Mouse (Mus musculus) 3T3-L1 (cell line): Measurements from ENCODE around the gene Ces1c.

Experiments
- DNase-seq: peaks from one replicate; pipeline ENCODE4 v3.0.0-alpha.2; 2015; ENCODE audit warnings: low read depth, low spot score

Ces1c gene

DNA sequence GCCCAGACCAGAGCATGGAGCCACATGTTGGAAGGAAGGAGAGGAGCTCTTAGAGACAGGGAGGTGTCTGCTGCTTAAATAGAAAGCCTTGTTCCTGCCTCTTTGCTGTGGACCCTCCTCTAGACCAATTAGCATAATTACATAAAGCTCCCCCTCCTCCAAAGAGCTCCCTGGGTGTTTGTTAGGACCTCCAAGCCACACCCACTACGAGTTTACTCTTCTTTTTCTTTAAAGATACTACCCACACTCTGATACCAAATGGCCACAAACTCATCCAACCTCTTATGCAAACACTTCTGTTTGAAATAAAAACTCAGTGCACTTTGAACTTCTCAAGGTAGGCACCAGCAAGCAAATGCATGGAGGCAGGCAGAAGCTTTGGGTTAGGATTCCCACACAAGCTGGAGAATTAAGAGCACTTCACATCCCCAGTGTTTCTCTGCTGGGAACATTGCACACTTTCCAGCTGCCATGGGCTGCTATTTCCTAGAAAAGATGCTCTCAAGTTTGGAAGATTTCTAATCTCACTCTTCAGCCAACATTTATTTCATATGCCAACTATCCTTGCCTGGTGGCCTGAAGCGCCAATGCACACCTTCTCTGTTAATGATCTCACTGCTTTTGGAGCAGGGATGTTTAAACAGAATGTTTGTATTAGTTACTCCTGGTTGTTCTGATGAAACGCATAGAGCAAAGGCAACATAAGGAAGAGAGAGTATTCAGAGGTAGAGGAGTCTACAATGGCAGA, at the start of gene Ces1c:
TSS of gene Ces1c (minus strand) at position 51 of the 748 bp plus-strand sequence.
- no peak for DNase-seq

DNA sequence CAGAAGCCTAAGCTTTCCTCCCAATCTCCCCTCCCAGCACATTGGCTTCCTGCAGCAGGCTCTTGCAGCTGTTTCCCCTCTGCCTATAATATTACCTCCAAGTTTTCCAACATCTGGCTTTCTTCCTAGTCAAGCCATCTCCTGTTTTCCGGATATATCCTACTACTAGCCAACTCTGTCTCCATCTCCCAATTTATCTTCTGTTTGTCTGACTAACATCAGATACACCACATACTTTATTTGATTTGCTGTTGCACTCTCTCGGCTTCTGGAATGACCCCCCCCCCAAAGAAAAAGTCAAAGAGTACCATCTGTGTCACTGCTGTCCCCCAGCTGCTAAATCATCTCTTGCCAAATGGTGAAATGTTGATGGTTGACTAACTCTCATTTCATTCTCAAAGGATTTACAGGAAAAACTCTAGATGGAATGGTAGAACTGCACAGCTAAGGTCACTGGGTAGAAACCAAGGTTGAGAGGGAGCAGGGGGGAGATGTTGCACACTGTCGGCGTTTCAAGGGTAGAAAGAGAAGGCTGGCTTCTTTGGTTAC, 49.6 kb upstream of the Ces1c start:
- DNase-seq = no peak

DNA sequence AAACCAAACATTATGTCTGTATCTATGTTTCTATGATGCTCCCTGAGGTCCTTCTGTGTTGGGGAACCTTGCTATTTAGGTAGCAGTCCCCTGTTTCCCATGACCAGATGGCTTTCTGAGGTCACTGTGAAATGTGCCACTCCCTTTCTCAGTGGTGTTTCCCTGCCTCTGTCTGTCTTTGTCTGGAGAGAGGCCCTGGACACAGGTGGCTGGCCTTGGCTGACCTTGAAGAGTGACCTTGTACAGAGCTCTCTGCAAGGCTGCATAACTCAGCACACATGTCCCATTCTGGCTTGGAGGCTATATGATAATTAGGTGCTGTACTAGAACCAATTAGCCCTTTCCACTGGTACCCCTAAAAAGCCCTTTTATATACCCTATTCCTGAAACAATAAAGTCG, 45.5 kb upstream of the Ces1c start:
- DNase-seq = no peak

DNA sequence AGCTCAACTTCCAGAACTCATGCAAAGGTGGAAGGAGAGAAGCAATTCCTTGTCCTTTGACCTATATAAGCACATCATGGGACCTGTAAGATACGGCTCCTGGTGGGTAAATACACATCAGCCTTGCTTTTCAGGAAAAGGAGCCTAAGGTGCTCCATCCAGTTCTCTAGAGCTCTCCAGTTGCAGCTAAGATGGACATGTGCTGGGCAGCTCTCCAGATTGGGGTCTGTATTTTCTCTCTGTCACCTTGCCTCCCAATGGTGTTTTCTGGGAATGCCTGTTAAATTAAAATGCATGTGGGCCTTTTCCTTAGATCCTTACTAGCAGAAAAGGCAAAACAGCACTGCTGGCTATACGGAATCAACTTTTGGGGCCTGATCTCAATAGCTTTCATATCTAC, 43.5 kb upstream of the Ces1c start:
- DNase-seq = no peak

DNA sequence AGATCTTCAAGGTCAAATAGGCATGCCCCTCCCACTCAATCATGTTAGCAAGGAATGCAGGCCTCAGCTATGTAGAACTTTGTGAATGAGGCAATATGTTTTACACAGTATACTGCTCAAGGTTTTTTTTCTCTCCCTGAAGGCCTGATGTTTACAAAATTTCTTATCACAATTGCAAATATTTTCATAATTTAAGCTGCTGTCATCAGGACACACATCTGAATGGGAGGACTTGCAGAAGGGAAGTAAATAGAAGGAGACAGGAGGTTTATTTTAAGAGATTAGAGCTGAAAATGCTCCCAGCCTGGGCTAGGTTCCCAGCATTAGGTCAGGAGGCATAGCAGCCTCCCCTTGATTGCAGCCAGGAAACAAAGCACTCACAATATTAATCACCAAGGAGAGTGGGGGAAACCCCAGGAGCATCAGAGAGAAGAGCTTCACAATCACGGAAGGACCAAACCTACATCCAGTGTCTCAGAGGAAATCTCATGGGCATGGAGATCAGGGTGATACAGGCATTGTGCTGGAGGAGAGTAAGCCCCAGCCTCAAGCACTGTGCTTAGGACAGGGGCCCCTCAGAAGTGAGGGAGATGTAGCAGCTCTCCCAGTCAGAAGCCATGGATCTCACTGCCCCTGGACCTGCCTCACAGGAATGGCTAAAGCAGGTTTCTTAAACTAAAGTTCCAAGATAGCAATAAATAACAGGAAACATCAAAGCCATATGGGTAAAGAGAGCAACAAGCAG, 40.9 kb upstream of the Ces1c start:
- no peak for DNase-seq

DNA sequence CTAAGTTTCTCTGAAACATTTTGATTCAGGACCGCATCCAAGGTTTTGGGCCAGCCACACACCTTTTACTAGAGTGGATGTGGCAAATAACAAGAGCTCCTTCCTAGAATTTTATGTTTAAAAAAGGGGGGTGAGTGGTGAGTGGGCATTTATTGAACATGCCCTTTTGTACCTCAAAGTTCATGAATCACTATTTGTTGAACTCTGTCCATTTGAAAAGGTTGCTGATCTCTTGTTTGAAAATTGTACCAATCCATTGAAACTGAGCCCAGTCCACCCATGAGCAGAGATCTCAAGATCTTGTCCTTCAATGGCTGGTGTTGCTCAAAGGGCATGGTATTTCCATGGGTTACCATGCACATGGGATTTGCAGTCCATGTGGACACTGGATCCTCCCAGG, 32.3 kb upstream of the Ces1c start:
- DNase-seq = no peak

DNA sequence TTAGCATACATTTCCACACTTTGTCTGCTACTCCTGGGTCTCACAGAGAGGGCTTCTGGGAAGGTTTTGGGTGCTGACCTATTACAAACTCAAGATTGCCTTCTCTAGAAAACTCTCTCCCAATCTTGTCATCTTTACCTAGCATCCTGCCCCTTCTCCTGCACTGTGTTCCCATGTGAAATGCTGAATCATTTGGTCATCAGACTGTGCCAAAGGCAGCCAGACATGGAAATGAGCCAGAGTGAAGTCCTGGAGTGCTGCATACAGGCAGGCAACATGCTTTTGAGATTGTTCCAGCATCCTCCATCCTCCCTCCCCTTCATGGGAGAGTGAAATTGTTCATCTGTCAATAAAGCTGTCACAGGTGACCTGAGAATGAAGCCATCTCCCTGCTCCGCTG, 20.3 kb upstream of the Ces1c start:
- DNase-seq = peak; percentile 54

DNA sequence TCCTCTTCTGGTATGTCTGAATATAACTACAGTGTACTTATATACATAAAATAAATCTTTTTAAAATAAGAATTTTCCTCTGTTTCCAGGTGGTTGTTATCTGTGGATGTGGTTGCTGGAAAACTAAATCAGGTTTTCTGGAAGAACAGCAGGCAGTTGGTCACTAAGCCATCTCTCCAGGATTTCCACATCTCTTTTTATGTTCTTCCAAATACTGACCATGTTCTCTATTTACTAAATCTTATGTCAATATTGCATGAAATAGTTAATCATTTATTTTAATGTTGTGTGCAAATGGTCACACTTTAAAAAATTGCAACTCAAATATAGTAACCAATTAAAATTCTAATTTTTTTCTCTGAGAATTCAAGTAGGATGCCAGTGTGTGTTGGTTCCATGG, 16.2 kb upstream of the Ces1c start:
- DNase-seq = no peak

DNA sequence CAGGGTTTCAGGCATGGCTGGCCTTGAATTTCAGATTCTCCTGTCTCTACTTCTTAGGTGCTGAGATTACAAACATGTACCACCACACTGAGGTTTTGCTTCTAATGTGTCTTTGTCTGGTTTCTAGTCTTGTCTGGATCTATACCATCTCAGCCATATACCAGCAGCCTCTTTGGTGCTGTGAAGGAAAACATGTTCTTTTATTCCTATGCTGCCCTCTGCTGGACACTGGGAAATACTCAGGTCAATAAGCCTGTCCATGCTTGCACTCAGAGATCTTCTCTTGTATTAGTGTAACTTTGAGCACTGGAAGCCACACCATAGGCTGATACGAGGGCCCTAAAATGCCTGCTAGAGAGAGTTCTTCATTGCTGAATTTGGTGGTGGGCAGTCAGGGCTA, 9.6 kb upstream of the Ces1c start:
- DNase-seq = peak; percentile 87

DNA sequence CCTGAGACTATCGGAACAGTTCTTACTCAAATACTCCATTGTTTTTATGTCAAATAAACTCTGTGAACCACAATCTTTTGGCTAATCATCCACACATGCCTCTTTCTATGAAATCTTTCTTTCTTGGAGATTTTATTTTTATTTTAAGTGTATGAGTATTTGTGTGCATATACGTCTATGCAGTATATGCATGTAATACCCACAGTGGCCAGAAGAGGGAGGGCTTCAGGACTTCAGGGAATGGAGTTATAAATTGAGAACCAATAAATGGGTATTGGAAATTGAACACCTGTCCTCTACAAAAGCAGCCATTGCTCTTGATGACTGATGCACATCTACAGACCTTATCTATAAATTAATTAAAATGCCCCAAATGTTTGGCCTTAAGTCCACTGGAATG, 1.1 kb upstream of the Ces1c start:
- DNase-seq = no peak

DNA sequence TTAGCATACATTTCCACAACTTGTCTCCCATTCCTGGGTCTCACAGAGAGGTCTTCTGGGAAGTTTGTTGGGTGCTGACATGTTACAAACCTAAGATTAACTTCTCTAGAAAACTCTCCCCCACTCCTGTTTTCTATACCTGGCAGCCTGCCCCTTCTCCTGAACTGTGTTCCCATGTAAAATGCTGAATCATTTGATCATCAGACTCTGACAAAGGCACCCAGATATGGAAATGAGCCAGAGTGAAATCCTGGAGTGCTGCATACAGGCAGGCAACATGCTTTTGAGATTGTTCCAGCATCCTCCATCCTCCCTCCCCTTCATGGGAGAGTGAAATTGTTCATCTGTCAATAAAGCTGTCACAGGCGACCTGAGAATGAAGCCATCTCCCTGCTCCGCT, 4.6 kb downstream of the Ces1c start:
- no peak for DNase-seq

DNA sequence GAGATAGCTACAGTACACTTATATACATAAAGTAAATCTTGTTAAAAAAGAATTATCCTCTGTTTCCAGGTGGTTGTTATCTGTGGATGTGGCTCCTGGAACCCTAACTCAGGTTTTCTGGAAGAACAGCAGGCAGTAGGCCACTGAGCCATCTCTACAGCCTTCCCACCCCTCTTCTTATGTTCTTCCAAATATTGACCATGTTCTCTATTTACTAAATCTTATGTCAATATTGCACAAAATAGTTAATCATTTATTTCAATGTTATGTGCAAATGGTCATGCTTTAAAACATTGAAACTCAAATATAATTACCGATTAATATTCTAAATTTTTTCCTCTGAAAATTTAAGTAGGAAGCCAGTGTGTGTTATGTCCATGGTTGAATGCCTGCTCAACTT, 9.1 kb downstream of the Ces1c start:
- no peak for DNase-seq

DNA sequence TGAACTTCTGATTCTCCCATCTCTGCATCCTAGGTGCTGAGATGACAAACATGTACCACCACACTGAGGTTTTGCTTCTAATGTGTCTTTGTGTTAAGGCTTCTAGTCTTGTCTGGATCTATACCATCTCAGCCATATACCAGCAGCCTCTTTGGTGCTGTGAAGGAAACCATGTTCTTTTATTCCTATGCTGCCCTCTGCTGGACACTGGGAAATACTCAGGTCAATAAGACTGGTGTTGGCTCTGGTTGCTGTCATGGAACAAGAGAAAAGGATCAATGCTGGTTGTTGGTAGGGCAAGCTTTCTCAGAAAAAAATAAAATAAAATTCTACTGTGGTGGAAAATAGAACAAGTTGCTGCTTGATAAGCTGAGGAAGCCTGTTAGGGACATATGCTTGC, 35.7 kb downstream of the Ces1c start:
- peak; percentile 57 for DNase-seq

DNA sequence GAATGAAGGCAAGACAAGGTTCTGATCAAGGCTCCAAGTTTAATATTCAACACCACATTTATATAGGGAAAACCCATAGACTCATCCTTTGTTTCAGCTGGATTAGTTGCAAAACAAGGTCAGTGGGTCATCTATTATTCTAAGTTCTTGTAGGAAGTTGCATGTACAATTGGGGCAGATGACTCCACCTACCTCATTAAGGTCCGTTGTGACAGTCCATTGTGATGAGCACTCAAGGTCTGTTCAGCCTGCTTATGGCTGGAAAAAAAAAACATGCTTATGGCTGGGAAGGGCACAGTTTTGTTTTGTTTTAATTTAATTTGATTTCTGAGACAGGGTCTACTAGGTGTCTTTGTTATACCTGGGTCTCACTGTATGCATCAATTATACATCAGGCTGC, 39.8 kb downstream of the Ces1c start:
- no peak for DNase-seq

DNA sequence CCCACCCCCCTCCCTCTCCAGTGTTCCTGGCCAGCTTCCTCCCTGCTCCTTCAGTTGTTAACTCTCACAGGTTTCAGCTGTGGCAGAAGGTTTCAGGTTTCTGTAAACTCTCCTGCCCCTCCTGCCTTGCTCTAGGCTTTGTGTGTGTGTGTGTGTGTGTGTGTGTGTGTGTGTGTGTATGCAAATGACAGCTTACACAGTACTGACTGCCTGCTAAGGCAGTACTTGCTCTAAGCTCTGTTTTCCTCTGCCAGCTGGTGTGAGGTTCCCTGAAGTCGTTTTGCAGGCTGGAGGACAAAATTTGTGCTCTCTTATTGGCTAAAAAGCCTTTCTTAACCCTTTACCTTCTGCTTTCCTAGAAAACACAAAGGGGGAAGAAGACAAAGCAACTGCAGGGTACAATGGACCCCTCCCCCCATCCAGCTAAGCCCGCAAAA, 42.4 kb downstream of the Ces1c start:
- DNase-seq = no peak

DNA sequence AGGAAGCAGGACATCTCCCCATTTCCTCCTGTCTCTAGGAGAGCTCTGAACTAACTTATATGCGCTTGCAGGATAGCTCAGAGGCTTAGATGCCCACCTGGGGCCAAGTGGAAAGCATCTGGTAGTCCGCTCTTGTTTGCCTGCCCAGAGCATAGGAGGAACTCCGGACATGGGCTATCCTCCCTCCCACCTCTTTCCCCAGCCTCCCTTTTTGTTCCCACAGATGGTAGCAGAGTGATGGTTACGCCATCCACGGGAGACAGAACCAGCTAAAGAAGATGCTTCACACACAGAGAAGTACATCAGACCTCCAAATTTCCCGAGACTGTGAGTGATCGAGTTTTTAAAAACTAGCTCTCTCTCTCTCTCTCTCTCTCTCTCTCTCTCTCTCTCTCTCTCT, 42.9 kb downstream of the Ces1c start:
- DNase-seq = no peak

DNA sequence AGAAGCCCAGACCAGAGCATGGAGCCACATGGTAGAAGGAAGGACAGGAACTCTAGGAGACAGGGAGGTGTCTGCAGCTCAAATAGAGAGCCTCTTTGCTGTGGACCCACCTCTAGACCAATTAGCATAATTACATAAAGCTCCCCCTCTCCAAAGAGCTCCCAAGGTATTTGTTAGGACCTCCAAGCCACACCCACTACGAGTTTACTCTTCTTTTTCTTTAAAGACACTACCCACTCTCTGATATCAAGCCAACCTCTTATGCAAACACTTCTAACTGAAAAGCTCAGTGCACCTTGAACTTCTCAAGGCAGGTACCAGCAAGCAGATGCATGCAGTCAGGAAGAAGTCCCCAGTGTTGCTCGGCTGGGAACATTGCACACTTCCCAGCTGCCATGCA, 51.2 kb downstream of the Ces1c start, which contains the start of gene Ces1b:
TSS of gene Ces1b (minus strand) at position 131 of the 400 bp plus-strand sequence.
- no peak for DNase-seq

DNA sequence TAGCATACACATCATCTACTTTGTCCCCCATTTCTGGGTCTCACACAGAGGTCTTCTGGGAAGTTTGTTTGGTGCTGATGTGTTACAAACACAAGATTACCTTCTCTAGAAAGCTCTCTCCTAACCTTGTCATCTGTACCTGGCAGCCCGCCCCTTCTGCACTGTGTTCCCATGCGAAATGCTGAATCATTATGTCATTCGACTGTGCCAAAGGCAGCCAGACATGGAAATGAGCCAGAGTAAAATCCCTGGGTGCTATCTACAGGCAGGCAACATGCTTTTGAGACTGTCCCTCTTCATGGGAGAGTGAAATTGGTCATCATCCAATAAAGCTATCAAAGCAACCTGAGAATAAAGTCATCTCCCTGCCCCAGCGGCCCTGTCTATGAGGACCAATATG, 55.8 kb downstream of the Ces1c start:
- peak; percentile 27 for DNase-seq

DNA sequence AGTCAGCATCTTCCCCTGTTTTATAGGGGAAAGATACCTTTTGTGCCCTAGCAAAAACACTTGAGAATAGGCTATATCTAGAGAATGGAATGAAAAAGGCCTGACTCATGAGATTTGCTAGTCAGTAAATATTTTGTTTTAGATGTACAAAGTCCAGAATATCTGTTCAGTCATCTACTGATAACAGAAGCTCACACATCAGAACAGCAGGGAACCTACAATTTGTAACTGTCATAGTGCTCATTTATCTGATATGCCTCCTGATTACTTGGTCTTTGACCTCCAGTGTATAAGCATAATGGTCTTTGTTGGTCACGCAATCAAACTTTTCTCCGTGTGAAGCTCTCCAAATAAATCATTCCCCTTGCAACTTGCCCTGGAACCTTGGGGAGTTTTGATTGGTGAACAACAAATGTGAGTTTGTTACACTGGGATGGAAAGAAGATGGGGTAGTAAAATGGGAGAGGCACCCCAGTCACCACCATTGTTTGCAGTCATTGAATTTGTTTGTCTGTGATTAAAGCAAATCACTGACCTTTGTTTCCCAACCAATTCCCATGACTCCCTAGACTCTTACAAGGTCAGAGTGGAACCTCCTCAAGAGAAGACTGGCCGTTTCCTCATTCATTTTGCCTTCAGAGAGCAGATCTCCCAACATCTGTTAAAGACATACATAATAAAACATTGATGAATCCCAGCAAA, 67.5 kb downstream of the Ces1c start:
- no peak for DNase-seq

DNA sequence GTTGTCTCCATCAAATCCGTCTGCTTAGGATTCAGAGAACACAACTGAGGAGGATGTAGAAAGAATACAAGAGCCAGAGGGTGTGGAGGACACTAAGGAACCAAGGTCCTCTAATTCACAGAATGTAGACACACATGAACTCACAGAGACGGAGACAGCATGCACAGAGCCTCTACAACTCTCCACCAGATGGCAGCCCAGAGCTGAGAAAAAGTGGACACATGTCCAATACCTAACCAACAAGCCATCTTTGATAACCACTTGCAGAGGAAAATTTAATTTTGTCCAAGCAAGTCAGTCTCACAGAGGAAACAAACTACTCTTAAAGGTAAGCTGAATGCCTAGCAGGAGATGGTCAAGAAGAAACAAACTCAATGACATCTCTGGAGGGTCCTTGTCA, 71.9 kb downstream of the Ces1c start:
- DNase-seq = peak; percentile 84

DNA sequence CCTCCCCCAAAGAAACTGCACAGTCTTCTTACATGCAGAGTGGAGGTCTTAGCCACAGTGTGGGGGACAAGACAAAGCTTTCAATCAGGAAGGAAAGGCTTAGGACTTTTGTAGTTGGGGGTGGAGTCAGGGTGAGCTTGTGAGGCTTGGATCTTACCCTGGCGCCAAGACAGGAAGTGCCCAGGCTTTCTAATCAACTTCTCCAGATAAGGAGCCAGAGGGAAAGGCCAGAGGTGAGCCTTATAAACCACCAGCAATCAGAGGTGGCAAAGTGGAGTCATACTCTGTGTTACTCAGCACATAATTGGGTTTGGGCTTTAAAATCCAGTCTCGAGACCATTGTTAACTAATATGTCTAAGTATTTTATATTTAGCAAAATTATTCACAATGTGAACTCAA, 75.8 kb downstream of the Ces1c start:
- DNase-seq = no peak
